17 mouse cellular contexts compared by ENCODE assay signal in genomic region chr13:47200011-47200670, GRCm38 (mm10).
DNase-seq lines count a peak whose midpoint lies in the region; ATAC-seq and TF ChIP-seq lines count a peak whose summit lies in the region.
"Had no signal": no experiment of that assay in that cellular context is flagged by ENCODE, and none has a peak within 500 bp of the region (broad histone marks: within the 10 kb centered on the region; RNA-seq: fewer than 3 reads in every experiment).

No protein-coding gene starts in this region.

- H3K4me3 ChIP-seq in liver, adult 2 months (ENCODE audit: insufficient read depth, low read depth, low read length): no peak overlapping the region
- H3K4me3 ChIP-seq in liver, embryonic 11.5 days (ENCODE audit: low read depth, low read length): no peak overlapping the region
- peak overlapping the region; percentile 9 for H3K4me3 ChIP-seq in gastrocnemius, adult 2 months
- no peak overlapping the region for H3K4me3 ChIP-seq in forebrain, embryonic 10.5 days
- H3K4me3 ChIP-seq in intestine, postnatal 0 days (ENCODE audit: low read depth, low read length): no peak overlapping the region
- H3K4me3 ChIP-seq: embryonic facial prominence, embryonic 15.5 days; limb, embryonic 13.5 days had no signal

- 23% methylated on average over 12 of the region's 12 CpGs for WGBS in liver, adult 2 months
- 74% methylated on average over 12 of the region's 12 CpGs for WGBS in liver, embryonic 11.5 days
- 93% methylated on average over 12 of the region's 12 CpGs for WGBS in forebrain, embryonic 10.5 days
- 60% methylated on average over 12 of the region's 12 CpGs for WGBS in intestine, postnatal 0 days

- no peaks in the 10 kb centered on the region for H3K27me3 ChIP-seq in liver, adult 2 months (ENCODE audit: control insufficient read depth, insufficient read depth, low read length)
- peaks cover 3% of the 10 kb centered on the region for H3K27me3 ChIP-seq in liver, embryonic 11.5 days (replicated peaks; ENCODE audit: control insufficient read depth, insufficient read depth, low read length)
- H3K27me3 ChIP-seq in forebrain, embryonic 10.5 days (ENCODE audit: poor library complexity, severe bottlenecking): peaks cover 9% of the 10 kb centered on the region
- H3K27me3 ChIP-seq in intestine, postnatal 0 days (replicated peaks; ENCODE audit: control insufficient read depth, insufficient read depth, low read length): no peaks in the 10 kb centered on the region
- H3K27me3 ChIP-seq: CH12.LX; embryonic facial prominence, embryonic 15.5 days had no signal

- peak overlapping the region; percentile 30; the same call in 1 of the 2 replicates for H3K9ac ChIP-seq in liver, adult 2 months (ENCODE audit: low read depth, low read length)
- no peak overlapping the region for H3K9ac ChIP-seq in liver, embryonic 11.5 days (ENCODE audit: low read depth, low read length)
- no peak overlapping the region for H3K9ac ChIP-seq in intestine, postnatal 0 days (ENCODE audit: low read depth, low read length)
- H3K9ac ChIP-seq: embryonic facial prominence, embryonic 15.5 days; limb, embryonic 13.5 days had no signal

- peak overlapping the region; percentile 87 for H3K27ac ChIP-seq in liver, adult 2 months (replicated peaks; ENCODE audit: insufficient read depth, low read depth, low read length)
- no peak overlapping the region for H3K27ac ChIP-seq in liver, embryonic 11.5 days (ENCODE audit: low read depth, low read length)
- peak overlapping the region; percentile 93 for H3K27ac ChIP-seq in gastrocnemius, adult 2 months
- H3K27ac ChIP-seq in forebrain, embryonic 10.5 days: no peak overlapping the region
- H3K27ac ChIP-seq in intestine, postnatal 0 days (ENCODE audit: low read depth, low read length): no peak overlapping the region
- H3K27ac ChIP-seq: embryonic facial prominence, embryonic 15.5 days; hindbrain, postnatal 0 days; limb, embryonic 13.5 days had no signal

- ATAC-seq in liver, embryonic 11.5 days (replicated peaks; ENCODE audit: low FRiP score): no peak
- ATAC-seq in intestine, postnatal 0 days: no peak
- ATAC-seq: hindbrain, postnatal 0 days had no signal

- peak; percentile 31 to 36 for DNase-seq in cerebellum, adult 18-20 months
- no peak for DNase-seq in cerebellum, adult 8-10 months
- peak; percentile 97 for DNase-seq in liver, adult 2 months (ENCODE audit: extremely low read depth, low read depth, low spot score)
- no peak for DNase-seq in liver, embryonic 11.5 days (ENCODE audit: low spot score)
- peak; percentile 84 for DNase-seq in gastrocnemius, adult 2 months
- DNase-seq in heart, postnatal 36 days: peak; percentile 40 to 61
- DNase-seq in forebrain, embryonic 10.5 days (ENCODE audit: extremely low spot score, low spot score): no peak
- DNase-seq: adrenal gland, adult 8-10 months; kidney, adult 11 months; lung, postnatal 14 days; right cerebral cortex, postnatal 25 days; thymus, postnatal 25 days had no signal

- H3K9me3 ChIP-seq in liver, embryonic 11.5 days (ENCODE audit: control insufficient read depth, low read length): no peaks in the 10 kb centered on the region
- H3K9me3 ChIP-seq in forebrain, embryonic 10.5 days: no peaks in the 10 kb centered on the region
- no peaks in the 10 kb centered on the region for H3K9me3 ChIP-seq in intestine, postnatal 0 days (ENCODE audit: control insufficient read depth)
- H3K9me3 ChIP-seq: embryonic facial prominence, embryonic 15.5 days; limb, embryonic 13.5 days had no signal

- peaks cover 3% of the 10 kb centered on the region; the same call in 1 of the 2 replicates for H3K36me3 ChIP-seq in liver, adult 2 months (ENCODE audit: control insufficient read depth, insufficient read depth, low read length)
- H3K36me3 ChIP-seq in liver, embryonic 11.5 days (ENCODE audit: control insufficient read depth, insufficient read depth, low read length): no peaks in the 10 kb centered on the region
- H3K36me3 ChIP-seq in forebrain, embryonic 10.5 days (replicated peaks): no peaks in the 10 kb centered on the region
- no peaks in the 10 kb centered on the region for H3K36me3 ChIP-seq in intestine, postnatal 0 days (ENCODE audit: control insufficient read depth, insufficient read depth)
- H3K36me3 ChIP-seq: embryonic facial prominence, embryonic 15.5 days; limb, embryonic 13.5 days had no signal

- peaks cover 45% of the 10 kb centered on the region for H3K4me1 ChIP-seq in liver, adult 2 months (ENCODE audit: control insufficient read depth, insufficient read depth, low read length)
- no peaks in the 10 kb centered on the region for H3K4me1 ChIP-seq in liver, embryonic 11.5 days (replicated peaks; ENCODE audit: control insufficient read depth, insufficient read depth, low read length)
- peaks cover 5% of the 10 kb centered on the region for H3K4me1 ChIP-seq in forebrain, embryonic 10.5 days
- H3K4me1 ChIP-seq in intestine, postnatal 0 days (replicated peaks; ENCODE audit: control insufficient read depth, insufficient read depth, low read length): no peaks in the 10 kb centered on the region; the same call in 1 of the 2 replicates

- peaks cover 23% of the 10 kb centered on the region; the same call in 1 of the 2 replicates for H3K79me2 ChIP-seq in liver, adult 2 months (ENCODE audit: control insufficient read depth, insufficient read depth, low read length)

- no peak for TF ChIP-seq POLR2A in liver, adult 2 months (IDR thresholded peaks at IDR 0.05; ENCODE audit: extremely low read depth, insufficient read depth, low read length)

- TF ChIP-seq CTCF in liver, adult 2 months (IDR thresholded peaks at IDR 0.05; ENCODE audit: low read depth, low read length): no peak
- no peak for TF ChIP-seq CTCF in gastrocnemius, adult 2 months (IDR thresholded peaks at IDR 0.05)
- TF ChIP-seq CTCF in intestine, postnatal 0 days (IDR thresholded peaks at IDR 0.05; ENCODE audit: low read depth): no peak

- no peak overlapping the region for H3K4me2 ChIP-seq in liver, embryonic 11.5 days
- H3K4me2 ChIP-seq in intestine, postnatal 0 days (replicated peaks; ENCODE audit: low read depth): no peak overlapping the region
- H3K4me2 ChIP-seq: embryonic facial prominence, embryonic 15.5 days; limb, embryonic 13.5 days had no signal

- intact Hi-C loops in gastrocnemius, adult 2 months (cut with DNase I): no loop called here
- intact Hi-C loops in heart, postnatal 36 days (cut with DNase I): no loop called here

Comparison
In these comparisons a context has a peak if more than half of its experiments do, and no peak if none do; other contexts are left out.
1. DNase-seq: peak in cerebellum, adult 18-20 months (2 of 2), liver, adult 2 months (single experiment), gastrocnemius, adult 2 months (single experiment) and heart, postnatal 36 days (2 of 2); none in cerebellum, adult 8-10 months (single experiment), liver, embryonic 11.5 days (single experiment) and forebrain, embryonic 10.5 days (single experiment).
2. H3K27ac ChIP-seq: peak in liver, adult 2 months (single experiment) and gastrocnemius, adult 2 months (single experiment); none in liver, embryonic 11.5 days (single experiment), forebrain, embryonic 10.5 days (single experiment) and intestine, postnatal 0 days (single experiment).